Mouse (Mus musculus) spleen, embryonic (tissue): ENCODE data around the gene Ints6l.

Experiments used
- CTCF ChIA-PET: fragments of 350-600 bp; sonication (Branson Sonifier 250); formaldehyde crosslinking; loops from one replicate; lab custom pipeline; 2022; lab: Charles Lee

The Ints6l gene

GRCm38 (mm10) chrX:56454671-56455371 lies at the start of gene Ints6l:
Ints6l (plus strand) TSS chrX:56454857.
- CTCF ChIA-PET, result no interaction called here

- CTCF ChIA-PET, result no interaction called here
These were observed 49.2 kb upstream of the Ints6l start for GRCm38 (mm10) chrX:56405482-56405881.

GRCm38 (mm10) chrX:56406128-56406527 lies 48.5 kb upstream of the Ints6l start:
- CTCF ChIA-PET, result no interaction called here

GRCm38 (mm10) chrX:56416277-56416676 lies 38.4 kb upstream of the Ints6l start:
- CTCF ChIA-PET, result no interaction called here

- CTCF ChIA-PET, result no interaction called here
These were observed 37.1 kb upstream of the Ints6l start for GRCm38 (mm10) chrX:56417541-56417940.

GRCm38 (mm10) chrX:56430601-56431000 lies 24.1 kb upstream of the Ints6l start:
- CTCF ChIA-PET, result no interaction called here

- CTCF ChIA-PET, result no interaction called here
These were observed 18.8 kb upstream of the Ints6l start for GRCm38 (mm10) chrX:56435758-56436283.

- CTCF ChIA-PET, result no interaction called here
These were observed 7.9 kb upstream of the Ints6l start for GRCm38 (mm10) chrX:56446487-56447428.

- CTCF ChIA-PET, result no interaction called here
These were observed 7.1 kb upstream of the Ints6l start, which contains the start of gene Gm2174 for GRCm38 (mm10) chrX:56447524-56448015. Gm2174 (plus strand) TSS chrX:56447965.

GRCm38 (mm10) chrX:56455372-56456246 lies 952 bp downstream of the Ints6l start:
- CTCF ChIA-PET, result no interaction called here

GRCm38 (mm10) chrX:56456379-56456778 lies 1.7 kb downstream of the Ints6l start:
- CTCF ChIA-PET, result no interaction called here

- CTCF ChIA-PET, result no interaction called here
These were observed 7.6 kb downstream of the Ints6l start for GRCm38 (mm10) chrX:56462020-56462933.

- CTCF ChIA-PET, result no interaction called here
These were observed 10.2 kb downstream of the Ints6l start for GRCm38 (mm10) chrX:56464906-56465305.

- CTCF ChIA-PET, result no interaction called here
These were observed 13.0 kb downstream of the Ints6l start for GRCm38 (mm10) chrX:56467688-56468087.

GRCm38 (mm10) chrX:56468422-56468821 lies 13.8 kb downstream of the Ints6l start:
- CTCF ChIA-PET, result no interaction called here

GRCm38 (mm10) chrX:56474035-56474434 lies 19.4 kb downstream of the Ints6l start:
- CTCF ChIA-PET, result no interaction called here

- CTCF ChIA-PET, result interaction anchor here (0.8 kb wide), 1 partner anchor 50 kb away, joined by 3 read pairs; no protein-coding TSS in a partner anchor
These were observed 22.9 kb downstream of the Ints6l start for GRCm38 (mm10) chrX:56477553-56477952.

- CTCF ChIA-PET, result no interaction called here
These were observed 27.2 kb downstream of the Ints6l start for GRCm38 (mm10) chrX:56481906-56482305.

- CTCF ChIA-PET, result interaction anchor here (0.6 to 1.3 kb wide), 2 partner anchors 58 to 62 kb away, joined by 3 to 4 read pairs; no protein-coding TSS in a partner anchor
These were observed 35.1 kb downstream of the Ints6l start for GRCm38 (mm10) chrX:56489758-56490157.

GRCm38 (mm10) chrX:56497241-56497640 lies 42.6 kb downstream of the Ints6l start:
- CTCF ChIA-PET, result no interaction called here
